Mouse (Mus musculus) kidney, embryonic 14.5 days (tissue): ENCODE data around the gene A730061H03Rik. TPM values are rescaled to one million over a fixed set of nuclear protein-coding genes. Genes with fewer than 3 reads are reported as not detected.

Experiments
- ATAC-seq: fragments of 200-750 bp; cut with Nextera tagmentation; 2 replicates; pipeline ENCODE4 v1.8.0; 2017; ENCODE audit warnings: moderate number of reproducible peaks, mild to moderate bottlenecking, moderate TSS enrichment, moderate library complexity; ENCODE audit not compliant: low FRiP score, low TSS enrichment
- H3K27ac ChIP-seq: fragments of 300-500 bp; sonication (generic); 2 replicates; pipeline ENCODE4 v1.5.1; 2014; ENCODE audit warnings: low read depth, mild to moderate bottlenecking, low read length, moderate library complexity, mixed read lengths
- H3K27me3 ChIP-seq: fragments of 300-500 bp; sonication (generic); 2 replicates; pipeline ENCODE4 v1.6.1; 2014; ENCODE audit warnings: mild to moderate bottlenecking, low read length; ENCODE audit not compliant: control insufficient read depth, insufficient read depth
- H3K36me3 ChIP-seq: fragments of 300-500 bp; sonication (generic); 2 replicates; pipeline ENCODE4 v1.6.1; 2014; ENCODE audit warnings: low read length, mixed read lengths; ENCODE audit not compliant: control insufficient read depth, insufficient read depth
- H3K4me1 ChIP-seq: fragments of 300-500 bp; sonication (generic); 2 replicates; pipeline ENCODE4 v1.6.1; 2014; ENCODE audit warnings: low read length, mixed read lengths; ENCODE audit not compliant: control insufficient read depth, insufficient read depth
- H3K4me2 ChIP-seq: fragments of 300-500 bp; sonication (generic); replicated peaks from 2 replicates; pipeline ENCODE4 v1.6.1; 2014; ENCODE audit warnings: low read depth, mild to moderate bottlenecking, low read length
- H3K4me3 ChIP-seq: fragments of 300-500 bp; sonication (generic); 2 replicates; pipeline ENCODE4 v1.5.1; 2014; ENCODE audit warnings: mild to moderate bottlenecking, low read length
- H3K9ac ChIP-seq: fragments of 300-500 bp; sonication (generic); 2 replicates; pipeline ENCODE4 v1.6.1; 2014; ENCODE audit warnings: low read depth, mild to moderate bottlenecking, low read length, moderate library complexity
- H3K9me3 ChIP-seq: fragments of 300-500 bp; sonication (generic); 2 replicates; pipeline ENCODE4 v1.6.1; 2016; ENCODE audit warnings: low read length; ENCODE audit not compliant: control insufficient read depth
- WGBS: fragments of 180-500 bp; shearing (Covaris S2); extraction: QIAGEN DNeasy Blood & Tissue Kit; methylation state at CpG from one replicate; pipeline ENCODE4 v1.1.7; 2014; 5-methylcytosine and 5-hydroxymethylcytosine counted together
- polyA plus RNA-seq: library from polyadenylated mRNA; unstranded; fragments of >200 nt; fragmentation: Nextera tagmentation; extraction: Ambion mirVana; gene quantifications from 2 replicates; pipeline ENCODE4 v1.2.1, GENCODE M21; 2014

A730061H03Rik gene
- polyA plus RNA-seq, 1 experiment from 2014 or later, result 1.5 TPM

- Histone ChIP-seq H3K9me3 (no peaks in the 10 kb centered on the region), H3K9ac (no peak overlapping the region), H3K4me2 (no peak overlapping the region), H3K36me3 (peaks cover 65% of the 10 kb centered on the region), H3K4me3 (no peak overlapping the region), H3K4me1 (peaks cover 10% of the 10 kb centered on the region), H3K27ac (no peak overlapping the region), H3K27me3 (no peaks in the 10 kb centered on the region)
- no peak for ATAC-seq
- WGBS, result 80% methylated on average over 13 of the region's 13 CpGs
Observed at GRCm38 (mm10) chr14:55596036-55596690, 36.0 kb upstream of the A730061H03Rik start.

GRCm38 (mm10) chr14:55592226-55592625 lies 32.0 kb upstream of the A730061H03Rik start:
- H3K4me3 ChIP-seq, result peak overlapping the region; percentile 96
- no peaks in the 10 kb centered on the region for H3K9me3 ChIP-seq
- no peaks in the 10 kb centered on the region for H3K27me3 ChIP-seq
- no peak for ATAC-seq
- peak overlapping the region; percentile 89 for H3K4me2 ChIP-seq
- peaks cover 17% of the 10 kb centered on the region for H3K4me1 ChIP-seq
- peak overlapping the region; percentile 80 for H3K9ac ChIP-seq
- 3% methylated on average over 16 of the region's 16 CpGs for WGBS
- peaks cover 37% of the 10 kb centered on the region for H3K36me3 ChIP-seq
- H3K27ac ChIP-seq, result peak overlapping the region; percentile 95; the same call in 1 of the 2 replicates

- peaks cover 17% of the 10 kb centered on the region for H3K4me1 ChIP-seq
- H3K27me3 ChIP-seq, result no peaks in the 10 kb centered on the region
- H3K36me3 ChIP-seq, result peaks cover 32% of the 10 kb centered on the region
- peak within 1 kb of the TSS; percentile 96 for H3K4me3 ChIP-seq
- WGBS, result under 1% methylated on average over 33 of the region's 33 CpGs
- peak; percentile 90 for ATAC-seq
- peak within 1 kb of the TSS; percentile 80 for H3K9ac ChIP-seq
- no peaks in the 10 kb centered on the region for H3K9me3 ChIP-seq
- H3K4me2 ChIP-seq, result peak within 1 kb of the TSS; percentile 89
- H3K27ac ChIP-seq, result peak within 1 kb of the TSS; percentile 95
Observed at GRCm38 (mm10) chr14:55591331-55591891, 31.2 kb upstream of the A730061H03Rik start, which contains the start of gene Rnf31. Gene Rnf31, plus strand, starts transcription at chr14:55591708.

- WGBS, result under 1% methylated on average over 22 of the region's 22 CpGs
- ATAC-seq, result peak; percentile 97
- peak within 1 kb of the TSS; percentile 96 for H3K4me3 ChIP-seq
- peaks cover 17% of the 10 kb centered on the region for H3K4me1 ChIP-seq
- no peaks in the 10 kb centered on the region for H3K9me3 ChIP-seq
- H3K27ac ChIP-seq, result peak within 1 kb of the TSS; percentile 95
- H3K36me3 ChIP-seq, result peaks cover 26% of the 10 kb centered on the region
- peak within 1 kb of the TSS; percentile 80 for H3K9ac ChIP-seq
- H3K4me2 ChIP-seq, result peak within 1 kb of the TSS; percentile 89
- H3K27me3 ChIP-seq, result no peaks in the 10 kb centered on the region
Observed at GRCm38 (mm10) chr14:55590748-55591330, 30.6 kb upstream of the A730061H03Rik start, which contains the start of gene Psme2. Gene Psme2, minus strand, starts transcription at chr14:55591113.

- Histone ChIP-seq H3K36me3 (peaks cover 17% of the 10 kb centered on the region), H3K4me3 (peak overlapping the region; percentile 96), H3K27me3 (no peaks in the 10 kb centered on the region), H3K27ac (peak overlapping the region; percentile 71; the same call in 1 of the 2 replicates), H3K9me3 (no peaks in the 10 kb centered on the region), H3K9ac (peak overlapping the region; percentile 75; the same call in 1 of the 2 replicates), H3K4me1 (peaks cover 17% of the 10 kb centered on the region), H3K4me2 (peak overlapping the region; percentile 89)
- no peak for ATAC-seq
- 82% methylated on average over 11 of the region's 11 CpGs for WGBS
Observed at GRCm38 (mm10) chr14:55589771-55590448, 29.7 kb upstream of the A730061H03Rik start.

- WGBS, result 94% methylated on average over 5 of the region's 5 CpGs
- Histone ChIP-seq H3K27ac (no peak overlapping the region), H3K9ac (no peak overlapping the region), H3K9me3 (no peaks in the 10 kb centered on the region), H3K27me3 (no peaks in the 10 kb centered on the region), H3K4me3 (no peak overlapping the region), H3K4me2 (no peak overlapping the region), H3K4me1 (peaks cover 17% of the 10 kb centered on the region), H3K36me3 (peaks cover 11% of the 10 kb centered on the region)
- ATAC-seq, result no peak
Observed at GRCm38 (mm10) chr14:55589271-55589670, 29.1 kb upstream of the A730061H03Rik start.

GRCm38 (mm10) chr14:55586149-55586548 lies 25.9 kb upstream of the A730061H03Rik start:
- WGBS, result 90% methylated on average over 2 of the region's 2 CpGs
- Histone ChIP-seq H3K4me1 (peaks cover 7% of the 10 kb centered on the region; the same call in 1 of the 2 replicates), H3K9ac (no peak overlapping the region), H3K4me2 (no peak overlapping the region), H3K27ac (no peak overlapping the region), H3K4me3 (no peak overlapping the region), H3K9me3 (no peaks in the 10 kb centered on the region), H3K36me3 (peaks cover 14% of the 10 kb centered on the region; the same call in 1 of the 2 replicates), H3K27me3 (no peaks in the 10 kb centered on the region)
- no peak for ATAC-seq

GRCm38 (mm10) chr14:55585566-55585960 lies 25.4 kb upstream of the A730061H03Rik start:
- H3K27ac ChIP-seq, result no peak overlapping the region
- WGBS, result 60% methylated on average over 6 of the region's 6 CpGs
- ATAC-seq, result no peak
- H3K9me3 ChIP-seq, result no peaks in the 10 kb centered on the region
- H3K4me1 ChIP-seq, result peaks cover 7% of the 10 kb centered on the region; the same call in 1 of the 2 replicates
- no peaks in the 10 kb centered on the region for H3K27me3 ChIP-seq
- H3K4me3 ChIP-seq, result no peak overlapping the region
- peaks cover 19% of the 10 kb centered on the region; the same call in 1 of the 2 replicates for H3K36me3 ChIP-seq
- no peak overlapping the region for H3K9ac ChIP-seq
- peak overlapping the region; percentile 80; the same call in 1 of the 2 replicates for H3K4me2 ChIP-seq
